ENCODE assay signal across 8 mouse cellular contexts in the genomic region with DNA sequence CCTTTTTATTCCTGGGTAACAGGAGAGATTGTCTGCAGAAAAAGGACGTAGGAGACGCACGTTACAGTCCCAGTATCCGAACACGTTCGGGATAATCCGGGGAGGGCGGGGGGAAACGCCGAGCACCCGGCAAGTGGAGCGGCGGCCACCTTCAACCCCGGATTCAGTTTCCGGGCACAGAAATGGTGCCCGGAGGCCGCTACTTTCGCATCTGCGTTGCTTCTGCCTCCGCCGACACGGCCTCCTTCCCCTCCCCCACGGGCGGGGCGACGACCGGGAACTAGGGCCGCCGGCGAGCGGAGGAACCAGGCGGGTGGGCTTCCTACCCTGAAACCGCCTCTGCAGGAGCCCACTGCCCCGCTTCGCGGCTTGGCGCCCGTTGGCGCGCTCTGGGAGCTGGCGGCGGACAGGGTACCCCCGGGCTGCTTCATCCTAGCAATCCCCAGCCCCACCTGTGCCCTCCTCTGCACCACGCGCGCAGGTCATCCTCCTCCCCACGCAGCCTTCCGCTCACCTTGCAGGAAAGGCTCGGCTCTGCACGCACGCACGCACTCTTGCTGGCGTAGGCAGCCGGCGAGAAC. TPM values are rescaled to one million over a fixed set of nuclear protein-coding genes. Genes with fewer than 3 reads are reported as not detected.
DNase-seq lines count a peak whose midpoint lies in the region; ATAC-seq lines count a peak whose summit lies in the region.

No protein-coding gene starts in this region.

- ATAC-seq in intestine, embryonic 14.5 days (replicated peaks; ENCODE audit: low FRiP score, low TSS enrichment, low read depth), result peak; percentile 73
- ATAC-seq in limb, embryonic 13.5 days (ENCODE audit: low FRiP score, low read depth), result peak; percentile 79
- ATAC-seq in midbrain, embryonic 14.5 days (ENCODE audit: low FRiP score, low TSS enrichment), result peak; percentile 72

- intact Hi-C loops in heart, postnatal 25 days (cut with DNase I), result loop anchor here (2.0 to 5.0 kb wide), 2 partner anchors 30 to 41 kb away; a partner anchor contains a TSS

- H3K9me3 ChIP-seq in intestine, embryonic 14.5 days (ENCODE audit: control insufficient read depth, low read length), result 0 out of 2 replicates have a peak, but pooled peaks cover 4% of the 10 kb centered on the region
- H3K9me3 ChIP-seq in limb, embryonic 13.5 days, result no peaks in the 10 kb centered on the region
- no peaks in the 10 kb centered on the region for H3K9me3 ChIP-seq in midbrain, embryonic 14.5 days (ENCODE audit: control insufficient read depth, low read length)

- peak overlapping the region; percentile 95 for H3K9ac ChIP-seq in intestine, embryonic 14.5 days (ENCODE audit: low read length)
- H3K9ac ChIP-seq in limb, embryonic 13.5 days, result peak overlapping the region; percentile 97
- peak overlapping the region; percentile 96 for H3K9ac ChIP-seq in midbrain, embryonic 14.5 days (replicated peaks; ENCODE audit: low read length)

- H3K4me2 ChIP-seq in intestine, embryonic 14.5 days (ENCODE audit: low read length), result peak overlapping the region; percentile 82
- peak overlapping the region; percentile 72 for H3K4me2 ChIP-seq in limb, embryonic 13.5 days (replicated peaks)
- H3K4me2 ChIP-seq in midbrain, embryonic 14.5 days (ENCODE audit: low read length), result peak overlapping the region; percentile 80

- peak overlapping the region; percentile 99 for H3K27ac ChIP-seq in intestine, embryonic 14.5 days (ENCODE audit: low read depth)
- peak overlapping the region; percentile 98 for H3K27ac ChIP-seq in limb, embryonic 13.5 days
- H3K27ac ChIP-seq in midbrain, embryonic 14.5 days (replicated peaks; ENCODE audit: low read depth, low read length), result peak overlapping the region; percentile 98

- DNase-seq in heart, adult 11 months, result peak; percentile 97
- DNase-seq in heart, postnatal 25 days (ENCODE audit: low spot score), result no peak
- peak; percentile 44 to 67 for DNase-seq in cerebellum, postnatal 4 days (ENCODE audit: low spot score in 2 of 2)
- peak; percentile 37 to 40 for DNase-seq in gastrocnemius, adult 8-10 months (ENCODE audit: low spot score in 2 of 2)
- no peak for DNase-seq in intestine, embryonic 14.5 days (ENCODE audit: low spot score)
- peak; percentile 81 for DNase-seq in midbrain, embryonic 14.5 days
- DNase-seq in spleen, postnatal 14 days (ENCODE audit: low spot score in 2 of 2), result peak; percentile 52 to 61

- peak overlapping the region; percentile 93 for H3K4me3 ChIP-seq in intestine, embryonic 14.5 days (ENCODE audit: low read depth, low read length)
- H3K4me3 ChIP-seq in limb, embryonic 13.5 days, result peak overlapping the region; percentile 98
- peak overlapping the region; percentile 95 for H3K4me3 ChIP-seq in midbrain, embryonic 14.5 days (replicated peaks; ENCODE audit: low read depth, low read length)

- peaks cover 25% of the 10 kb centered on the region for H3K4me1 ChIP-seq in intestine, embryonic 14.5 days (replicated peaks; ENCODE audit: control insufficient read depth, insufficient read depth, low read length)
- H3K4me1 ChIP-seq in limb, embryonic 13.5 days, result peaks cover 35% of the 10 kb centered on the region
- H3K4me1 ChIP-seq in midbrain, embryonic 14.5 days (ENCODE audit: control insufficient read depth, insufficient read depth, low read length), result peaks cover 26% of the 10 kb centered on the region

- under 1% methylated on average over 47 of the region's 55 CpGs for WGBS in intestine, embryonic 14.5 days
- under 1% methylated on average over 46 of the region's 55 CpGs for WGBS in limb, embryonic 13.5 days
- under 1% methylated on average over 55 of the region's 55 CpGs for WGBS in midbrain, embryonic 14.5 days

- no peaks in the 10 kb centered on the region for H3K36me3 ChIP-seq in intestine, embryonic 14.5 days (ENCODE audit: control insufficient read depth, insufficient read depth, low read length)
- H3K36me3 ChIP-seq in limb, embryonic 13.5 days, result no peaks in the 10 kb centered on the region
- no peaks in the 10 kb centered on the region for H3K36me3 ChIP-seq in midbrain, embryonic 14.5 days (ENCODE audit: control insufficient read depth, insufficient read depth, low read length)

- no peaks in the 10 kb centered on the region for H3K27me3 ChIP-seq in intestine, embryonic 14.5 days (replicated peaks; ENCODE audit: control insufficient read depth, insufficient read depth, low read length)
- no peaks in the 10 kb centered on the region for H3K27me3 ChIP-seq in limb, embryonic 13.5 days
- no peaks in the 10 kb centered on the region for H3K27me3 ChIP-seq in midbrain, embryonic 14.5 days (ENCODE audit: control insufficient read depth, insufficient read depth, low read length)

RNA-seq across cellular contexts. Expression of a gene that starts 0.6 kb away (rescaled TPM):
- total RNA-seq in heart, postnatal 25 days (2021), result 10 to 100 TPM; 64.4 to 67.9 TPM
- 10 to 100 TPM; 53.3 to 63.2 (median 60.7) TPM for total RNA-seq in gastrocnemius, adult 8-10 months (2022)
- 192 and 202 TPM in 2 replicates for polyA plus RNA-seq in intestine, embryonic 14.5 days (2014; fragmentation: Nextera tagmentation; extraction: Ambion mirVana)
- 201 and 209 TPM in 2 replicates for polyA plus RNA-seq in limb, embryonic 13.5 days (2015; fragmentation: Nextera tagmentation; extraction: Ambion mirVana)
- polyA plus RNA-seq in midbrain, embryonic 14.5 days (2014; fragmentation: Nextera tagmentation; extraction: Ambion mirVana), result 377 and 407 TPM in 2 replicates

RNA-seq across cellular contexts. Expression of a gene that starts 39.2 kb away (rescaled TPM):
- 1 to 10 TPM; 3.6 to 4.4 TPM for total RNA-seq in heart, postnatal 25 days (2021)
- 1 to 10 TPM; 4.2 to 7.5 (median 5.7) TPM for total RNA-seq in gastrocnemius, adult 8-10 months (2022)
- polyA plus RNA-seq in intestine, embryonic 14.5 days (2014; fragmentation: Nextera tagmentation; extraction: Ambion mirVana), result 2.5 and 2.6 TPM in 2 replicates
- polyA plus RNA-seq in limb, embryonic 13.5 days (2015; fragmentation: Nextera tagmentation; extraction: Ambion mirVana), result 0.57 and 0.84 TPM in 2 replicates
- 7.7 and 8.3 TPM in 2 replicates for polyA plus RNA-seq in midbrain, embryonic 14.5 days (2014; fragmentation: Nextera tagmentation; extraction: Ambion mirVana)

RNA-seq across cellular contexts. Expression of a gene that starts 54.8 kb away (rescaled TPM):
- 10 to 100 TPM; 38.2 to 38.3 TPM for total RNA-seq in heart, postnatal 25 days (2021)
- total RNA-seq in gastrocnemius, adult 8-10 months (2022), result 10 to 100 TPM; 68.9 to 76.0 (median 74.1) TPM
- polyA plus RNA-seq in intestine, embryonic 14.5 days (2014; fragmentation: Nextera tagmentation; extraction: Ambion mirVana), result 30.8 and 31.5 TPM in 2 replicates
- 50.1 and 53.2 TPM in 2 replicates for polyA plus RNA-seq in limb, embryonic 13.5 days (2015; fragmentation: Nextera tagmentation; extraction: Ambion mirVana)
- polyA plus RNA-seq in midbrain, embryonic 14.5 days (2014; fragmentation: Nextera tagmentation; extraction: Ambion mirVana), result 32.9 and 34.4 TPM in 2 replicates

Comparison
In these comparisons a context has a peak if more than half of its experiments do, and no peak if none do; other contexts are left out.
1. DNase-seq: peak in heart, adult 11 months (single experiment), cerebellum, postnatal 4 days (2 of 2), gastrocnemius, adult 8-10 months (2 of 2), midbrain, embryonic 14.5 days (single experiment) and spleen, postnatal 14 days (2 of 2); none in heart, postnatal 25 days (single experiment) and intestine, embryonic 14.5 days (single experiment).
2. Peak in every context shown above with its lines, with median percentiles within 50 percentile points of each other: ATAC-seq, H3K27ac ChIP-seq, H3K4me2 ChIP-seq, H3K4me3 ChIP-seq and H3K9ac ChIP-seq.